Mouse (Mus musculus) spleen, adult 2 months (tissue): ENCODE results near the gene Gm20388.

Experiments
- CTCF ChIP-seq: fragments of 200-500 bp; IDR thresholded peaks from 2 replicates; pipeline ENCODE4 v1.5.1; 2011; ENCODE audit warnings: mild to moderate bottlenecking, inconsistent platforms; ENCODE audit not compliant: insufficient read depth, insufficient read length, insufficient replicate concordance; ENCODE audit errors: extremely low read depth
- POLR2A ChIP-seq: fragments of 200-500 bp; IDR thresholded peaks from 2 replicates; pipeline ENCODE4 v1.6.1; 2011; ENCODE audit warnings: low read depth, low read length, inconsistent platforms

DNA sequence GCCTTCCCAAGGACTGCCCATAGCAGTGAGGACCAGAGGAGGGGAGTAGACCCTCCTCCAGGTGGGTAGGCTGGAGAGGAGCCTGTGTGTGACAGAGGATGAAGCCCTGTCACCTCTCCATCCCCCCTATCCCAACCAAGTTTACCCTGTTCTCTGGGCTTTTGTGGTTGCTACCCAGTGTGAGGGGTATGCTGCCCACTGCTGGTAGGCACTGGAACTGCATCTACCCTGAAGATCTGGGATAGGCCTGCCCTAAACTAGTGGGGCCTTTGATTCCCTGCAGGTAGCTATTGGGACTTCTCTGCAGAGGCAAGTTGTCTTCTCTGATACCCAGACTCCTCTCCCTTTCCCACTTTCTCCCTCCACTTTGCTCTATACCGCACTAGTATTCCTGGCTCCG lies 2348.7 kb downstream of the Gm20388 start:
- TF ChIP-seq CTCF, result peak; percentile 82; the same call in 1 of the 2 replicates
- TF ChIP-seq POLR2A, result no peak
